Mouse (Mus musculus): ENCODE data around the gene Fam98c. TPM values are rescaled to one million over a fixed set of nuclear protein-coding genes. Genes with fewer than 3 reads are reported as not detected.

Gene Fam98c
- 3.0 TPM for polyA plus RNA-seq (2014; fragmentation: Illumina TruSeq; extraction: RNeasy Lipid Tissue Mini Kit (QIAGEN cat#74804); ENCODE audit: low read depth, low replicate concordance)

GRCm38 (mm10) chr7:29155838-29156782, at the start of gene Fam98c:
Gene Fam98c (minus strand): TSS chr7:29156234.

DNA sequence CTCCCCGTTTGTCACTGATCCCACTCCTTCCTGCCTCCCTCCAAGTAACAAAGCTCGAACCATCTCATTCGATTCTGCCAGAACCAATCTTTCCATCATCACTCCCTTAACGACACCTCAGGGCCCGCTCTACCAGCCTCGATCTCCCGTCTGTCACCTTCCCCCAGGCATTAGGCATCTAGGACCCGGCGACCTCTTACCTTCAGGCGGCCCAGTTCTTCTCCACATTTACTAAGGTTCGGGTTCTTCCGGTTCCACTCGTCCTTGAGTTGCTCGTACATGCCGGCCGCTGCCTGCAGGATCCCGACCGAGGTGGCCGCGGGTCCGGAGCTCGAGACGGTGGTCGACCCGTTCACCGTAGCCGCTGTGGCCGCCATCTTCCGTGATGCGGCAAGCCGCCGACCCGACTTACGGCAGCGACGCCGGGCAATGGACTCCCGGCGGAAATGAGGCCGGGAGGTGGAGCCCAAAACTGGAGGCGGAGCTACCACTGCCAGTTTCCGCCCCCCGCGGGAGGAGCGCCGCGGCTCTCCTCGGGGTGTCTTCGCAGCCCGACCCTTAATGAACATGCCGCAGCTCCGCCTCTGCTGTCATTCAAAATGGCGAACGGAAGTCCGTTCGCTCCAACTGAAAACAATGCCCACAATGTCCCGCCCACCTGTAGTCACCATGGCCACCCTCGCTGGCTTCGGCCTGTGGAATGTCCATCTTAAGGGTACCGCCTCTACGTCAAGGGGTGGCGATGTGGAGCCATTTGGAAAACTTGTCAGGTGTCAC, 24.2 kb upstream of the Fam98c start, which contains the start of gene Psmd8:
Gene Psmd8 (minus strand): TSS at position 625 of the 777 bp plus-strand sequence.

DNA sequence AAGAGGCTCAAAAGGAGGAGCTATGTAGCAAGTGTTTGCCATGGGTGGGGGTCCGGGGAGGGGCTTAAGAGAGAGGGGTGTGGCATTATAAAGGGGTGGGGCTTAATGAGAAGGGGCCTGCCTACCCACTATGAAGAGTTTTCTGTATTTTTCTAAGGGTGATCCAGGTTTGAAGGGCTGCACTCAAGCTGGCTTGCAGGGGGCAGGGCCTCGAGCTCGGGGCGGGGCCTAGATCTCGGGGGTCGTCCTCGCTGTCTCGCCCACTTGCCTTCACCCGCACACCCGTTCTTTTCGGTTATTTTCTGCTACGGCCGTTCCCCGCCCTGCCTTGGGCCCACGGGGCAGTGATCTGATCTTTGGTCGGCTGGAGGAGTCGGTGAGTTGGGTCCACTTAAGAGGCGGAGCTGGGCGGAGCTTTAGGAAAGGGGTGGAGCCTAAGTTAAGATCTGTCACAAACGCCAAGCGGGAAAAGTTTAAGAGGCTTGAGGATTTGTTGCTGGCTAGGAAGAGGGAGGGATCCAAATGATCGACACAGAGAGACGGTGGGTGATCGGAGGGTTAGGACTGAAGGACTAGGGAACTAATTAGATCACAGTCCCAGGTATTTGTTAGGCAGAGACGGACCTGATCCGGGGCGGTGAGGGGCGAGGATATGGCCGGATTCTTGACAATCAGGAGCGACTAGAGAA, 14.2 kb upstream of the Fam98c start, which contains the start of the genes Ggn and Spred3:
Gene Ggn (plus strand): TSS at position 145 of the 689 bp plus-strand sequence.
Gene Spred3 (minus strand): TSS at position 346 of the 689 bp plus-strand sequence.

GRCm38 (mm10) chr7:29134693-29135386, 21.2 kb downstream of the Fam98c start, which contains the start of gene Rasgrp4:
Gene Rasgrp4 (plus strand): TSS chr7:29134851.

GRCm38 (mm10) chr7:29124970-29125369, 31.1 kb downstream of the Fam98c start, which contains the start of gene Ryr1:
Gene Ryr1 (minus strand): TSS chr7:29125179.

Other genes with a start within 250 kb of the Fam98c start
- gene Actn4, start 193.9 kb downstream of the Fam98c start, polyA plus RNA-seq (2014; fragmentation: Illumina TruSeq; extraction: RNeasy Lipid Tissue Mini Kit (QIAGEN cat#74804); ENCODE audit: low read depth, low replicate concordance), result 5.4 TPM
- gene Eif3k, start 174.4 kb downstream of the Fam98c start, polyA plus RNA-seq (2014; fragmentation: Illumina TruSeq; extraction: RNeasy Lipid Tissue Mini Kit (QIAGEN cat#74804); ENCODE audit: low read depth, low replicate concordance), result 19.4 TPM
- 0.78 TPM for gene Map4k1, start 174.2 kb downstream of the Fam98c start, polyA plus RNA-seq (2014; fragmentation: Illumina TruSeq; extraction: RNeasy Lipid Tissue Mini Kit (QIAGEN cat#74804); ENCODE audit: low read depth, low replicate concordance)
- 0.14 TPM for gene Ryr1, start 31.1 kb downstream of the Fam98c start, polyA plus RNA-seq (2014; fragmentation: Illumina TruSeq; extraction: RNeasy Lipid Tissue Mini Kit (QIAGEN cat#74804); ENCODE audit: low read depth, low replicate concordance)
- gene Rasgrp4, start 21.4 kb downstream of the Fam98c start, polyA plus RNA-seq (2014; fragmentation: Illumina TruSeq; extraction: RNeasy Lipid Tissue Mini Kit (QIAGEN cat#74804); ENCODE audit: low read depth, low replicate concordance), result 0.11 TPM
- 2.6 TPM for gene Ggn, start 14.0 kb upstream of the Fam98c start, polyA plus RNA-seq (2014; fragmentation: Illumina TruSeq; extraction: RNeasy Lipid Tissue Mini Kit (QIAGEN cat#74804); ENCODE audit: low read depth, low replicate concordance)
- gene Spred3, start 14.2 kb upstream of the Fam98c start, polyA plus RNA-seq (2014; fragmentation: Illumina TruSeq; extraction: RNeasy Lipid Tissue Mini Kit (QIAGEN cat#74804); ENCODE audit: low read depth, low replicate concordance), result 29.2 TPM
- gene Psmd8, start 24.5 kb upstream of the Fam98c start, polyA plus RNA-seq (2014; fragmentation: Illumina TruSeq; extraction: RNeasy Lipid Tissue Mini Kit (QIAGEN cat#74804); ENCODE audit: low read depth, low replicate concordance), result 214 TPM
- 169 TPM for gene Catsperg1, start 57.8 kb upstream of the Fam98c start, polyA plus RNA-seq (2014; fragmentation: Illumina TruSeq; extraction: RNeasy Lipid Tissue Mini Kit (QIAGEN cat#74804); ENCODE audit: low read depth, low replicate concordance)
- 2.8 TPM for gene Kcnk6, start 76.3 kb upstream of the Fam98c start, polyA plus RNA-seq (2014; fragmentation: Illumina TruSeq; extraction: RNeasy Lipid Tissue Mini Kit (QIAGEN cat#74804); ENCODE audit: low read depth, low replicate concordance)
- 1.7 TPM for gene Yif1b, start 82.1 kb upstream of the Fam98c start, polyA plus RNA-seq (2014; fragmentation: Illumina TruSeq; extraction: RNeasy Lipid Tissue Mini Kit (QIAGEN cat#74804); ENCODE audit: low read depth, low replicate concordance)
- gene 2200002D01Rik, start 92.2 kb upstream of the Fam98c start, polyA plus RNA-seq (2014; fragmentation: Illumina TruSeq; extraction: RNeasy Lipid Tissue Mini Kit (QIAGEN cat#74804); ENCODE audit: low read depth, low replicate concordance), result not detected
- gene Spint2, start 125.7 kb upstream of the Fam98c start, polyA plus RNA-seq (2014; fragmentation: Illumina TruSeq; extraction: RNeasy Lipid Tissue Mini Kit (QIAGEN cat#74804); ENCODE audit: low read depth, low replicate concordance), result 12.3 TPM
- 0.36 TPM for gene Ppp1r14a, start 133.1 kb upstream of the Fam98c start, polyA plus RNA-seq (2014; fragmentation: Illumina TruSeq; extraction: RNeasy Lipid Tissue Mini Kit (QIAGEN cat#74804); ENCODE audit: low read depth, low replicate concordance)
- gene Dpf1, start 147.7 kb upstream of the Fam98c start, polyA plus RNA-seq (2014; fragmentation: Illumina TruSeq; extraction: RNeasy Lipid Tissue Mini Kit (QIAGEN cat#74804); ENCODE audit: low read depth, low replicate concordance), result 1.1 TPM

Measured in testis, adult 10 weeks (tissue).